Mouse (Mus musculus) C2C12 (cell line): ENCODE results near the gene Vmn1r183. TPM values are rescaled to one million over a fixed set of nuclear protein-coding genes. Genes with fewer than 3 reads are reported as not detected.

Experiments used
- H3K27me3 ChIP-seq: one replicate; pipeline ENCODE4 v1.6.1; 2011; ENCODE audit not compliant: control insufficient read depth, insufficient read depth, insufficient read length
- H3K36me3 ChIP-seq: one replicate; pipeline ENCODE4 v1.6.1; 2011; ENCODE audit not compliant: control insufficient read depth, insufficient read depth
- H3K4me3 ChIP-seq: one replicate; pipeline ENCODE4 v1.5.1; 2011; ENCODE audit warnings: mild to moderate bottlenecking, control low read depth; ENCODE audit not compliant: poor library complexity, insufficient read depth, severe bottlenecking
- H3K79me2 ChIP-seq: one replicate; pipeline ENCODE4 v1.6.1; 2011; ENCODE audit not compliant: control insufficient read depth, insufficient read depth
- H3K79me3 ChIP-seq: one replicate; pipeline ENCODE4 v1.6.1; 2011; ENCODE audit warnings: low read depth, control low read depth
- H3ac ChIP-seq: one replicate; pipeline ENCODE3; 2011; ENCODE audit warnings: low read depth; ENCODE audit not compliant: control insufficient read depth, insufficient read length
- CEBPB ChIP-seq: IDR thresholded peaks from one replicate; pipeline ENCODE4 v1.6.1; 2011; ENCODE audit warnings: low read depth, mild to moderate bottlenecking, control low read depth, moderate library complexity
- CTCF ChIP-seq: IDR thresholded peaks from one replicate; pipeline ENCODE4 v1.5.1; 2011; ENCODE audit not compliant: control insufficient read depth, insufficient read depth, insufficient read length
- FOSL1 ChIP-seq: IDR thresholded peaks from one replicate; pipeline ENCODE4 v1.8.0; 2011; ENCODE audit warnings: mild to moderate bottlenecking, low read length; ENCODE audit not compliant: poor library complexity, insufficient read depth, severe bottlenecking
- MAX ChIP-seq: IDR thresholded peaks from one replicate; pipeline ENCODE4 v1.6.1; 2011; ENCODE audit warnings: mild to moderate bottlenecking, control low read depth
- MYOD1 ChIP-seq: IDR thresholded peaks from one replicate; pipeline ENCODE4 v1.6.1; 2011; ENCODE audit warnings: low read depth; ENCODE audit not compliant: control insufficient read depth, insufficient read length
- MYOG ChIP-seq: IDR thresholded peaks from one replicate; pipeline ENCODE4 v1.6.1; 2011; ENCODE audit not compliant: control insufficient read depth, insufficient read length; ENCODE audit errors: extremely low read depth
- USF1 ChIP-seq: IDR thresholded peaks from one replicate; pipeline ENCODE4 v1.6.1; 2011; ENCODE audit warnings: low read depth, mild to moderate bottlenecking, control low read depth, moderate library complexity
- polyA plus RNA-seq: library from polyadenylated mRNA; unstranded; fragments of >200 nt; fragmentation: generic; extraction: Trizol; gene quantifications from one replicate; pipeline ENCODE4 v1.2.1, GENCODE M21; 2012; ENCODE audit warnings: missing spikeins

Gene Vmn1r183
- polyA plus RNA-seq, 1 experiment = not detected

GRCm38 (mm10) chr7:24087485-24088125 lies 34.6 kb downstream of the Vmn1r183 start:
- peaks cover 40% of the 10 kb centered on the region for H3K79me3 ChIP-seq
- H3K27me3 ChIP-seq = no peaks in the 10 kb centered on the region
- TF ChIP-seq FOSL1 (no peak), CEBPB (no peak), USF1 (no peak), MYOG (no peak), CTCF (no peak), MAX (no peak), MYOD1 (no peak)
- H3K36me3 ChIP-seq = peaks cover 7% of the 10 kb centered on the region
- no peak overlapping the region for H3ac ChIP-seq
- peaks cover 58% of the 10 kb centered on the region for H3K79me2 ChIP-seq
- no peak overlapping the region for H3K4me3 ChIP-seq

GRCm38 (mm10) chr7:24104403-24104802 lies 51.3 kb downstream of the Vmn1r183 start:
- Histone ChIP-seq H3ac (no peak overlapping the region), H3K36me3 (peaks cover 59% of the 10 kb centered on the region), H3K79me2 (no peaks in the 10 kb centered on the region), H3K79me3 (no peaks in the 10 kb centered on the region), H3K27me3 (no peaks in the 10 kb centered on the region), H3K4me3 (no peak overlapping the region)
- TF ChIP-seq FOSL1 = no peak
- no peak for TF ChIP-seq MYOG
- no peak for TF ChIP-seq CEBPB
- no peak for TF ChIP-seq USF1
- TF ChIP-seq MYOD1 = no peak
- TF ChIP-seq MAX = no peak
- TF ChIP-seq CTCF = no peak

- H3K79me2 ChIP-seq = no peaks in the 10 kb centered on the region
- no peak for TF ChIP-seq MYOD1
- H3K36me3 ChIP-seq = peaks cover 59% of the 10 kb centered on the region
Observed at GRCm38 (mm10) chr7:24105144-24105703, 52.2 kb downstream of the Vmn1r183 start.

GRCm38 (mm10) chr7:24110839-24111238 lies 57.8 kb downstream of the Vmn1r183 start:
- Histone ChIP-seq H3K79me3 (no peaks in the 10 kb centered on the region), H3K36me3 (peaks cover 17% of the 10 kb centered on the region), H3K79me2 (no peaks in the 10 kb centered on the region), H3K4me3 (no peak overlapping the region), H3K27me3 (no peaks in the 10 kb centered on the region), H3ac (no peak overlapping the region)
- TF ChIP-seq CTCF = no peak
- TF ChIP-seq USF1 = no peak
- TF ChIP-seq MYOG = no peak
- no peak for TF ChIP-seq FOSL1
- no peak for TF ChIP-seq MYOD1
- no peak for TF ChIP-seq CEBPB
- no peak for TF ChIP-seq MAX

More at GRCm38 (mm10) chr7:24105144-24105703, 52.2 kb downstream of the Vmn1r183 start:
- no peak overlapping the region for H3K4me3 ChIP-seq
- no peak overlapping the region for H3ac ChIP-seq
- H3K79me3 ChIP-seq = no peaks in the 10 kb centered on the region
- H3K27me3 ChIP-seq = no peaks in the 10 kb centered on the region

GRCm38 (mm10) chr7:24111772-24112155 lies 58.7 kb downstream of the Vmn1r183 start:
- no peak for TF ChIP-seq USF1
- TF ChIP-seq MAX = no peak
- TF ChIP-seq MYOD1 = no peak
- no peak for TF ChIP-seq MYOG
- no peak for TF ChIP-seq FOSL1
- no peak for TF ChIP-seq CEBPB
- no peak for TF ChIP-seq CTCF
- no peaks in the 10 kb centered on the region for H3K79me3 ChIP-seq
- H3K36me3 ChIP-seq = peaks cover 8% of the 10 kb centered on the region
- H3ac ChIP-seq = no peak overlapping the region
- no peaks in the 10 kb centered on the region for H3K79me2 ChIP-seq
- no peak overlapping the region for H3K4me3 ChIP-seq
- no peaks in the 10 kb centered on the region for H3K27me3 ChIP-seq

GRCm38 (mm10) chr7:24112156-24112856 lies 59.3 kb downstream of the Vmn1r183 start, which contains the start of gene Zfp112:
Zfp112 (plus strand) TSS chr7:24112314.
- Histone ChIP-seq H3K79me3 (no peaks in the 10 kb centered on the region), H3ac (peak within 1 kb of the TSS; percentile 82), H3K27me3 (no peaks in the 10 kb centered on the region), H3K79me2 (no peaks in the 10 kb centered on the region), H3K4me3 (peak within 1 kb of the TSS; percentile 45), H3K36me3 (peaks cover 2% of the 10 kb centered on the region)
- no peak for TF ChIP-seq MYOD1
- TF ChIP-seq CEBPB = no peak
- no peak for TF ChIP-seq USF1
- no peak for TF ChIP-seq FOSL1
- no peak for TF ChIP-seq MYOG
- TF ChIP-seq CTCF = no peak
- no peak for TF ChIP-seq MAX
